Mouse (Mus musculus) stomach, postnatal 0 days (tissue): ENCODE results near the gene Nol4l. TPM values are rescaled to one million over a fixed set of nuclear protein-coding genes. Genes with fewer than 3 reads are reported as not detected.
"Not testable (repeated sequence)": the region's sequence is repeated elsewhere in the genome, so short reads cannot be mapped to it uniquely, and the experiment has no call there.

ENCODE experiments used
- ATAC-seq: fragments of 200-750 bp; cut with Nextera tagmentation; 2 replicates; pipeline ENCODE4 v1.8.0; 2017; ENCODE audit not compliant: low FRiP score, low TSS enrichment
- DNase-seq: peaks from one replicate; pipeline ENCODE4 v3.0.0-alpha.2; 2016; ENCODE audit warnings: low spot score
- H3K27ac ChIP-seq: fragments of 300-500 bp; sonication (generic); replicated peaks from 2 replicates; pipeline ENCODE4 v1.5.1; 2014; ENCODE audit warnings: mild to moderate bottlenecking, control low read depth
- H3K27me3 ChIP-seq: fragments of 300-500 bp; sonication (generic); 2 replicates; pipeline ENCODE4 v1.6.1; 2014; ENCODE audit warnings: low read length; ENCODE audit not compliant: control insufficient read depth, insufficient read depth
- H3K36me3 ChIP-seq: fragments of 300-500 bp; sonication (generic); 2 replicates; pipeline ENCODE4 v1.6.1; 2014; ENCODE audit warnings: low read length, mixed read lengths; ENCODE audit not compliant: control insufficient read depth, insufficient read depth
- H3K4me1 ChIP-seq: fragments of 300-500 bp; sonication (generic); replicated peaks from 2 replicates; pipeline ENCODE4 v1.6.1; 2014; ENCODE audit warnings: antibody characterized with exemption; ENCODE audit not compliant: control insufficient read depth, insufficient read depth
- H3K4me2 ChIP-seq: fragments of 300-500 bp; sonication (generic); replicated peaks from 2 replicates; pipeline ENCODE4 v1.6.1; 2014; ENCODE audit warnings: low read depth, mild to moderate bottlenecking, control low read depth, moderate library complexity
- H3K4me3 ChIP-seq: fragments of 300-500 bp; sonication (generic); 2 replicates; pipeline ENCODE4 v1.5.1; 2014; ENCODE audit warnings: low read depth, low read length, control low read depth
- H3K9ac ChIP-seq: fragments of 300-500 bp; sonication (generic); 2 replicates; pipeline ENCODE4 v1.6.1; 2014; ENCODE audit warnings: mild to moderate bottlenecking, low read length, control low read depth, mixed read lengths
- H3K9me3 ChIP-seq: fragments of 300-500 bp; sonication (generic); 2 replicates; pipeline ENCODE4 v1.6.1; 2016; ENCODE audit warnings: low read length; ENCODE audit not compliant: control insufficient read depth
- CTCF ChIP-seq: IDR thresholded peaks from 2 replicates; pipeline ENCODE4 v1.5.1; 2016; ENCODE audit warnings: antibody characterized with exemption, low read depth, mild to moderate bottlenecking, moderate library complexity
- EP300 ChIP-seq: optimal IDR thresholded peaks from 2 replicates; pipeline ENCODE3; 2016; ENCODE audit warnings: antibody characterized with exemption
- WGBS: fragments of 180-500 bp; shearing (Covaris S2); extraction: QIAGEN DNeasy Blood & Tissue Kit; methylation state at CpG from one replicate; pipeline ENCODE4 v1.1.7; 2014; 5-methylcytosine and 5-hydroxymethylcytosine counted together
- polyA plus RNA-seq: library from polyadenylated mRNA; unstranded; fragments of >200 nt; fragmentation: Nextera tagmentation; extraction: Ambion mirVana; gene quantifications from 2 replicates; pipeline ENCODE4 v1.2.1, GENCODE M21; 2015

Gene Nol4l
- polyA plus RNA-seq, 1 experiment from 2014 or later = 4.4 TPM

DNA sequence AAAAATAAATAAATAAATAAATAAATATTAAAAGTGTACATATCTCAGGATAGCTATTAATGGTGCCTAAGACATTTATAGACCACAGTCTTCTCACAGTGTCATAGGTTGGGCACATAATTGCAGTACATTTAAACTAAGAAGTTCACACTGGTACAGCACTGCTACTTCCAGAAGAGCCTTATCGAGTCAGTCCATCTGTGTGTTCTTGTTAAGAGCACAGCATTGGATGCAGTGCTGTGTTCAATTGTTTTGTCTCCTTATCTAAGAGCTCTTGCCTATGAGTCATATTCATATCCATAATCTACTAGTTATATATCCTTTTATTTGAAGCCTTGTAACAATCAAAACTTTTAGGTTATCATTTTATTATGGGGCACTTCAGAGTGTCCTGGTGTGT, 149.3 kb downstream of the Nol4l start:
- no peak overlapping the region for H3K4me3 ChIP-seq
- 77% methylated on average over 1 of the region's 1 CpGs for WGBS
- TF ChIP-seq EP300 (no peak), CTCF (no peak)
- ATAC-seq (no peak), DNase-seq (no peak)
- H3K4me2 ChIP-seq = no peak overlapping the region
- H3K9ac ChIP-seq = no peak overlapping the region
- H3K27ac ChIP-seq = no peak overlapping the region
- no peaks in the 10 kb centered on the region for H3K27me3 ChIP-seq
- no peaks in the 10 kb centered on the region for H3K4me1 ChIP-seq
- H3K9me3 ChIP-seq = no peaks in the 10 kb centered on the region
- no peaks in the 10 kb centered on the region; the same call in 1 of the 2 replicates for H3K36me3 ChIP-seq

GRCm38 (mm10) chr2:153375380-153375779, 154.4 kb downstream of the Nol4l start:
- H3K36me3 ChIP-seq = no peaks in the 10 kb centered on the region
- H3K4me1 ChIP-seq = no peaks in the 10 kb centered on the region
- H3K27me3 ChIP-seq = no peaks in the 10 kb centered on the region
- no peak for DNase-seq
- no peak for ATAC-seq
- no peak overlapping the region for H3K9ac ChIP-seq
- H3K27ac ChIP-seq = no peak overlapping the region
- WGBS = 86% methylated on average over 2 of the region's 2 CpGs
- H3K9me3 ChIP-seq = no peaks in the 10 kb centered on the region
- H3K4me2 ChIP-seq = no peak overlapping the region
- TF ChIP-seq EP300 (no peak), CTCF (no peak)
- no peak overlapping the region for H3K4me3 ChIP-seq

DNA sequence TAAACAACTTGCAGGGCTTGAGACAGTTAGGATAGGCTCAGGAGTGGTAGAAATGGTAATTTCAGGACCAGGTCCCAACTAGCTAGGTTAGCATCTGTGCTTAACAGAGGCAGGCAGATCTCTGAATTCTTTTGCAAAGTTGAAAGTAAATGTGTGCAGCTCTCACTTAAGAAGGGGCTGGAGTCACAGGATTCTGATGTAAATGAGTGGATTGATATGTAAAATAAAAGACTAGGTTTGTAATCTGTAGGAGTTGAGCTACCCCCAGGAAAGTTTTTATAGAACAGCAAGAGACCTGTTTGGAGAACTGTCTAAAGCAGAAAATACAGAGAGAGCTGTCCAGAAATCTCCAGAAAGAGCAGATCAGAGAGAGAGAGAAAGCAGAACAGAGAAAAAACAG, 158.9 kb downstream of the Nol4l start:
- ATAC-seq = no peak
- Histone ChIP-seq H3K27me3 (no peaks in the 10 kb centered on the region), H3K36me3 (peaks cover 7% of the 10 kb centered on the region; the same call in 1 of the 2 replicates), H3K27ac (no peak overlapping the region), H3K4me3 (no peak overlapping the region), H3K4me2 (no peak overlapping the region), H3K9me3 (no peaks in the 10 kb centered on the region), H3K4me1 (no peaks in the 10 kb centered on the region), H3K9ac (no peak overlapping the region)
- TF ChIP-seq EP300 (no peak), CTCF (no peak)
- DNase-seq = no peak

GRCm38 (mm10) chr2:153364531-153364930, 165.2 kb downstream of the Nol4l start:
- not testable (repeated sequence) for DNase-seq, H3K4me3 ChIP-seq, H3K36me3 ChIP-seq, H3K9me3 ChIP-seq, H3K9ac ChIP-seq, H3K4me1 ChIP-seq, H3K27me3 ChIP-seq, ATAC-seq, H3K4me2 ChIP-seq, H3K27ac ChIP-seq
- 91% methylated on average over 14 of the region's 14 CpGs for WGBS

GRCm38 (mm10) chr2:153361101-153361710, 168.6 kb downstream of the Nol4l start:
- no peaks in the 10 kb centered on the region for H3K27me3 ChIP-seq
- WGBS = 87% methylated on average over 1 of the region's 1 CpGs
- ATAC-seq = no peak
- TF ChIP-seq CTCF (no peak), EP300 (no peak)
- DNase-seq = no peak
- peaks cover 5% of the 10 kb centered on the region for H3K36me3 ChIP-seq
- no peaks in the 10 kb centered on the region for H3K9me3 ChIP-seq
- no peak overlapping the region for H3K9ac ChIP-seq
- no peak overlapping the region for H3K4me2 ChIP-seq
- no peaks in the 10 kb centered on the region for H3K4me1 ChIP-seq
- no peak overlapping the region for H3K4me3 ChIP-seq
- no peak overlapping the region for H3K27ac ChIP-seq

Other genes starting within 250 kb of the Nol4l start
- 3.1 and 3.2 TPM in 2 replicates for gene Kif3b, start 238.6 kb downstream of the Nol4l start, polyA plus RNA-seq
- 5.9 TPM in 2 replicates for gene Asxl1, start 184.1 kb downstream of the Nol4l start, polyA plus RNA-seq
- not detected in 2 replicates for gene 4930404H24Rik, start 37.2 kb downstream of the Nol4l start, polyA plus RNA-seq
- gene Commd7, start 102.8 kb upstream of the Nol4l start, polyA plus RNA-seq = 68.1 and 70.1 TPM in 2 replicates
- 2.6 and 3.0 TPM in 2 replicates for gene Dnmt3b, start 119.5 kb upstream of the Nol4l start, polyA plus RNA-seq
- not detected in 2 replicates for gene Dnmt3c, start 166.7 kb upstream of the Nol4l start, polyA plus RNA-seq
- 157 and 163 TPM in 2 replicates for gene Mapre1, start 211.3 kb upstream of the Nol4l start, polyA plus RNA-seq
- gene Efcab8, start 250.0 kb upstream of the Nol4l start, polyA plus RNA-seq = 0.16 and 0.18 TPM in 2 replicates